Mouse (Mus musculus) layer of hippocampus, adult 2 months (tissue): ENCODE measurements at regions not wholly inside any gene's neighbourhood (a gene's known extent, or its start where the extent isn't known, plus 50 kb on each side); places are given as distances from the start of the nearest gene placed in this dataset.

ENCODE experiments used
- DNase-seq, 2 experiments: peaks; one replicate each; pipeline ENCODE4 v3.0.0; 2022; ENCODE audit warnings: low spot score in 2 of 2
- H3K27ac ChIP-seq: fragments of 200-600 bp; 2 replicates; pipeline ENCODE4 v1.8.1; 2022
- H3K4me3 ChIP-seq: fragments of 200-600 bp; 2 replicates; pipeline ENCODE4 v1.8.1; 2022; ENCODE audit warnings: mild to moderate bottlenecking
- CTCF ChIP-seq: fragments of 200-600 bp; conservative IDR thresholded peaks from 2 replicates; pipeline ENCODE4 v1.8.1; 2022; ENCODE audit warnings: antibody characterized with exemption, mild to moderate bottlenecking, moderate library complexity

DNA sequence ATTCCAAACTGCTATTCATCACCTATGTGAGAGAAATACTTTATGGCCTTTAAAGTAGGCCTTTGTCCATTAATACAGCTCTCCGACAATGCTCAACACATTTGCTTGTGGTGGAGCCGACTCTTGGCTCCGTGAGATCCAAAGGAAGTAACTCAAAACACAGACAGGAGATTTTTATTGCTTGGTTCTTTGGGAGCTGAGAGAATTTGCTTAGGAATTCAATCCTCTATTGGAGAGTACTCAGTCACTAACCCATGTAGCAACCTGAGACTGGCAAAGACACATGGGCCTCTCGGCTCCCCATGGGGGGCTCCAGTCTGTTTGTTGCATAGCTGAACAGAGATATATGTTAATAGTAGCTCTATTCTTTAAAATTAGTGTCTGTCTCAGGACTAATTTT, 130.1 kb upstream of the Map3k7 start:
- H3K27ac ChIP-seq = no peak overlapping the region
- TF ChIP-seq CTCF = no peak

DNA sequence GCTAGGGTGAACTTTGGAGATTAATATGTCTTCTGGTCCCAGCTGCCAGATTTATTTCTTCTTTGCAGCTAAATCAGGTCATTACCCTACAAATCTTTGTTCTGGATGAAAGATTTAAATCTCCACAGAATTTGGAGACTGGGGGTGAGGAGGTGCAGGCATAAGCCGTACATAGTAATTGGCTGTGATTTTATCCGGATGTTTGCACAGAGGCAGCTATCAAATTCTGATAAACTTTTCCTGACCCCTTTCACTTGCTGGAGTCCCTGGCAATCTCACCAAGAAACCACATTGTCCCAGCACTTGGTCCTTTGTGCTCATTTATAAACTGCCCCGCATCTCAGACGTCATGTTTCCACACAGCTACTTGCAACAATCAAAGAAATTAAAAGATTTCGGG, 128.8 kb upstream of the Map3k7 start:
- H3K27ac ChIP-seq = no peak overlapping the region
- H3K4me3 ChIP-seq = no peak overlapping the region
- no peak for TF ChIP-seq CTCF
- no peak for DNase-seq

More for the DNA sequence above, 130.1 kb upstream of the Map3k7 start:
- no peak overlapping the region for H3K4me3 ChIP-seq
- DNase-seq = no peak

DNA sequence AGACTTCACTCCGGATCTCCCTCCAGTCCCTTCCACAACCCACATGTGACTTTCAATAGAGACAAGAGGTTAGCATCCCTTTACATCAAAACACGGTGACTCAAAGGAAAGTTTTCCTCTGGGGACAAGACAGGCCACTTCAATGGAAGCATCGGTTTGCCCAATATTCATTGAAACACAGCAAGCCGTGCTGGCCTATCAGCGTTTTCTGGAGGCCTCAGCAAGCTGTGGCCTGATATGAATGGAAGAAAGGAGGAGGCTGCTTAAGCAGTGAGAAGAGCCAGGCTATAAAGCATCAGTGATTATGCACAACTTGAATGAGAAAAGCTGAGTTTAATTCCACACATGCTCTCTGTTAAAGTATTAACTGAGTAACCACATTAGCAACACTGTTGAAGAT, 125.3 kb upstream of the Map3k7 start:
- TF ChIP-seq CTCF = no peak
- DNase-seq = no peak
- no peak overlapping the region for H3K27ac ChIP-seq
- H3K4me3 ChIP-seq = no peak overlapping the region

DNA sequence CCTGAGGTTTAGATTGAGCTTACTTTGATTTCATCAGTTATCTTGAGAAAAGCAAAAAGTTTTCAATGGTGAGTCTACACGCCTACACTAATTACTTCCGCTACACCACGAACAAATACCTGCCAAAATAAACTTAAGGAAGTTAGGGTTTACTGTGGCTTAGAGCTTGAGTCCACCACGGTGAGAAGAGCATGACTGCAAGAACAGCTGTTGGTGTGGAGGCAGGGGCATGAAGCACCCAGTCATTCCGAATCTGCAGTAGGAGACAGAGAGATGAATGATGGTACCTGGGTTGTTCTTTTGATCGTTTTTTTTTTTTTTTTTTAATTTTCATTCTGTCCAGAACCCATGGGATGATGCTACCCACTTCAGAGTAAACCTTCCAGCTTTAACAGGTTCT, 114.1 kb upstream of the Map3k7 start:
- Histone ChIP-seq H3K27ac (no peak overlapping the region), H3K4me3 (no peak overlapping the region)
- TF ChIP-seq CTCF = no peak
- no peak for DNase-seq

DNA sequence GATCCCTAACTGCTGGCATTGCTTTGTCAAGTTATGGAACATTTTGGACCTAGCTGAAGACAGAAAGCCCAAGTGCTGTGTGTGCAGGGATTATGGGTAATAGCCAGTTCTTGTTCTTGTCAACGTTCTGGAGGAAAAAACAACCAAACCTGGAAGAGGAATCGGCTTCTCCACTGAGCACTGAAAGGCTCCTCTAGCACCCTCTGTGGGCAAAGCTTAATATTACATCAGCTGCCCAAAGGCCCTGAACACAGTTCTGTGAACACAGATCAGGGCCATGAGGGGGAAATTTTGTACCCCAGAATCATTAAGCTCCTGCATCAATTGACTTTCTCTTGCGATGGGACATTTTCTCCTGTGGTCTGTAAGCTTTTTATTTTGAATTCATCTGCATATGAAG, 112.9 kb upstream of the Map3k7 start:
- H3K27ac ChIP-seq = no peak overlapping the region
- DNase-seq = peak in 1 of 2 experiments; percentile 20
- no peak overlapping the region for H3K4me3 ChIP-seq
- TF ChIP-seq CTCF = peak; percentile 75

DNA sequence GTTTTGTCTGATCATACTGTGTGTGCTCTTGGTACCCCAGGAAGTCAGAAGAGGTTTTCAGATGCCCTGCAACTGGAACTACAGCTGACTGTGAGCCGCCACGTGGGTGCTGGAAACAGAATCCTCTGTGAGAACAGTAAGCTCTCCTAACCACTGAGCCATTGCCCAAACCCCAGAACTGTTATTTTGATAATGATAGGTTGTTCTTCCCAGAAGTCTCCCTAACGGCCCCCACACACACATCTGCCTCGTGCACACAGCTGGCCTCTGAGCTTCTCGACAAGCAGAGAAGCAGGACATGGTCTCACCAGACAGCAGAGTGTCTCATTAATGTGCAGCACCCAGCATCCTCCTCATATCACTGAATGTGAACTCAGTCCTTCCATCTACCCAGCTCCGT, 110.0 kb upstream of the Map3k7 start:
- H3K4me3 ChIP-seq = no peak overlapping the region
- no peak for DNase-seq
- no peak for TF ChIP-seq CTCF
- H3K27ac ChIP-seq = no peak overlapping the region

DNA sequence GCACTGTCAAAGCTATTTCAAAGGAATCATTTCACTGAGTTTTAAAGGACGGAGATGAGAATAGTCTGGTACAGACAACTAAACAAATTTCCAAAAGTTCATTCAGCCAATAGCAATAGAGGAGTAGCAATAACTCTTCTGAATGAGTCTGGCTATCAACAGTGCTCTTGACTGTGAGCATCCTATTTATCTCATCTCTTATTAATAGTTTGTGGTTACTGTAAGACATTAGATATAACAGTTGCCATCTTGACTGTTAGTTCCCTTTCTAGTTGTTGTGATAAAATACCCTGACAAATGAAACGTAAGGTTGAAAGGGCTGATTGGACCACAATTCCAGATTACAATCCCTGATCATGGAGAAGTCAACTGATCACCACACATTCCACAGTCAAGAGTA, 103.5 kb upstream of the Map3k7 start:
- no peak overlapping the region for H3K4me3 ChIP-seq
- no peak overlapping the region for H3K27ac ChIP-seq
- DNase-seq = no peak
- no peak for TF ChIP-seq CTCF

DNA sequence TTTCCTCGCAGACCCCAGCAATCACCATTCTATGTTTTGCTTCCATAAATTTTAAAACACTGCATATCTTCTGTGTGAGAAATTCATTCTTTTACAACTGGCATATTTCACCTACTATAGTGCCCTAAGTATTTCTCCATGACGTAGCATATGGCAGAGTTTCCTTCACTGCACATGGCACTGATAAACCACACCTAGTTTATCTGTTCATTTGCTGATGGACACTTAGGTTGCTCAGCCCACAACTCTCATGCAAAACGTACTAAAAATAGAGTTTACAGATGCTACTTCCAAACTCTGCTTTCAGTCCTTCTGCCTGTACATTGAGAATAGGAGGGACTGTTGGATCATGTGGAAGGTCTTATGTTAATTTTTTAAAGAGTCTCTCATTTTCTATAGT, 102.7 kb upstream of the Map3k7 start:
- Histone ChIP-seq H3K4me3 (no peak overlapping the region), H3K27ac (no peak overlapping the region)
- no peak for TF ChIP-seq CTCF
- DNase-seq = no peak

DNA sequence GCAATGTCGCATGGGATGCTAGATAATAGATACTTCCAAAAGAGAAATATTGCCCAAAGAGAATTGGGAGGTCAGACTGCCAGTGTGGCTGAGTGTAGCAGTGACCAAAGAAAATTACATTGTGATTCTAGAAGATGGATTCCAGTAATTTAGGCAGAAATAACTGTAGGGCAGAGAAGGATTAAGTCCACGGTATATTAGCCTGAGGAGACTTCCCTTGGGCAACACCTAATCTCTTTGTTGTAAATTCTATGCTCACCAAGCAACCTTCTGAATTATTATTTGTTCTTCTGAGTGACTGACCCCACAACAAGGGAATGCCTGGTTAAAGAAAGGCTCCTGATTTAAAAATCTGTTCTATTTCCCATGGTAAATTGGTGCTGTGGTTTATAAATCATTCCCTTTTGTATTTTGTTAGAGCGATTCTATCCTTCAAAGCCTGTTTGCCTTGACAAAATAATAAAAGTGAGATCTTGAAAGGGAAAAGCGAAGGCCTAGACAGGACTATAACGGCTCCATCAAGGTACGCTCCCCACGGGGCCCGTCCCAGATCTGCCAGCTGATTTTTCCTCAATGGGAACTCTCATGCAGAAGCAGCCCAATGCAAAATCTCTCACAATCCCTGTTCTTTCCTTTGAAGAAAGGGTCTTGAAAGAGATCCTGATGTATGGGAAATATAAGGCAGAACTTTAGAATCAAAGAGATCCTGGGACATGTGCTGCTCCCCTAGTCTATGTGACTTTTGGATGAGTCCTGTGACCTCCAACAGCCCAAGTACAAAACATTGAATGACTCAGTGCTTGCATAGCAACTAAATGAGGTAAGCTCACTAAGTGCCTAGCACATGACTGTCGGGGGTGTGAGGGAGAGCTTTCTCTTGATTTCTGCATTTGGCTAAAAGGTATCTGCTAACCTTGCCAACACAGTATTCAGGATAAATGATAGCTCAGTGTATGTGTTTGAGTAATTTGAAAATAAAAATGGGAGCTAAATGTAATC, 90.6 kb upstream of the Map3k7 start:
- Histone ChIP-seq H3K4me3 (no peak overlapping the region), H3K27ac (no peak overlapping the region)
- no peak for DNase-seq
- no peak for TF ChIP-seq CTCF

DNA sequence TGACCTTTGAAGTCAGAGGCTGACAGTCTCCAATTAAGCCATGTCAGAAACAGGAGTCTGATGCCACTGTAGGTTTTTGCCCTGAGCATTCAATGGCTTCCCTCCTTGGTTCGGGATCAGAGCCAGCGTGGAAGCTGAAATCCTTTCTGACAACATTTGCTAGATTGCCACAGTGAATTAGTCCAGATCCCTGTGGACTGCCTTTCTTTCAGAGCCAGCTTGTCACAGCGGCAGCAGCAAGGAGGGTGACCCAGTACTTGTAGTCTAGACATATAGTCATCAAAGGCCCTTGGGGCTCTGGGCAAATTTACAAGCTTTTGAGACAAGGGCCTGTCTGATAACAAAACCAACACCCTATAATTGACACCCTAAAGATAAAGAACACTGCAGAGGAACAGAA, 86.5 kb upstream of the Map3k7 start:
- no peak overlapping the region for H3K4me3 ChIP-seq
- TF ChIP-seq CTCF = no peak
- DNase-seq = no peak
- H3K27ac ChIP-seq = no peak overlapping the region

DNA sequence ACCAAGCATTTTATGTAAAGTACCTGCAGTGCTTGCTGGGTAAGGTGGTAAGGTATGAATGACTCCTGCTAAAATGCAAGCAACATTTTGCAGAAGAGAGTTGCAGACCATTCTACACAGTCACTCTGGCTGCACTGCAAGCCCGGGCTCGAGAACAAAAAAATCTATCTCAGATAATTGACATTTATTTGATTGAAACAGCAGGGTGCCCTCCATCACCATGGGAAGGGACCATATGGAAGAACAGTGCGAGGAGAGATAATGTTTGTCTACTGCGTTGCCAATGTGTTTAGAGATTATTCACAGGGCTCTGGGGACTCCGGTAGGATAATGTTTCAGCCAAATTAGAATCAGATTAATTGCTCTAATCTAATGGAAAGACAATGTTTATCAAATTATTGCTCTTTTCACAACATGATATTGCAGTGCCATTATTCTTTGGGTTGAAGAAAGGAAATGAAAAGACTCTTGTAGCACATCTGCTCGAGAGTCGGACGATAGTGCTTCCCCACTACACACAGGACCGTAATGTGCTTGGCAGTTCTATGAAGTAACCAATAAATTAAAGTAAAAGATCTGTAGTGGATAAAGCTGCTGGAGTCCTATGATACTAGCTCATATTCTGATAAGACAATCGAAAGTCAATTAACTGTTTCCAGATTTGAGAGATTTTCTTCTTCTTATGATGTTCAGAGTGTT, 85.3 kb upstream of the Map3k7 start:
- peak in 1 of 2 experiments; percentile 8 for DNase-seq
- TF ChIP-seq CTCF = no peak
- Histone ChIP-seq H3K4me3 (no peak overlapping the region), H3K27ac (no peak overlapping the region)

DNA sequence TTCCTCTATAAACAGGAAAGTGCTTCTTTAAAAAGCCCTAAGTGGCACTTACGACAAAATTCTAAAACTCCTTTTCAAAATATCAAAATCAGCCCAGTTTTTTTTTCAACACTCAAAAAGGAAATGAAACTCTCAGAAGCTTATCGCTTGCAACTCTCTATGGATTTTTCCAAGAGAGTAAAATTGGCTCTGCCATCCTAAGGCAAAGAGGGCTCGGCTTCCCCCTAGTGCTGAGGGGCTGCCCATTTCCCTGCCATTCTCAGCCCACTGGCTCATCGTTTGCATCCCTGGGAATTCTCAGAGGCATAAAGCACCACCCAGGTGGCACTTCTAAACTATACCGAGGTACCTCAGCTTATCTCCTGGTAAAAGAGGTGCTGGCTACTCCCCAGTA, 84.7 kb upstream of the Map3k7 start:
- TF ChIP-seq CTCF = no peak
- Histone ChIP-seq H3K27ac (no peak overlapping the region), H3K4me3 (no peak overlapping the region)
- no peak for DNase-seq

DNA sequence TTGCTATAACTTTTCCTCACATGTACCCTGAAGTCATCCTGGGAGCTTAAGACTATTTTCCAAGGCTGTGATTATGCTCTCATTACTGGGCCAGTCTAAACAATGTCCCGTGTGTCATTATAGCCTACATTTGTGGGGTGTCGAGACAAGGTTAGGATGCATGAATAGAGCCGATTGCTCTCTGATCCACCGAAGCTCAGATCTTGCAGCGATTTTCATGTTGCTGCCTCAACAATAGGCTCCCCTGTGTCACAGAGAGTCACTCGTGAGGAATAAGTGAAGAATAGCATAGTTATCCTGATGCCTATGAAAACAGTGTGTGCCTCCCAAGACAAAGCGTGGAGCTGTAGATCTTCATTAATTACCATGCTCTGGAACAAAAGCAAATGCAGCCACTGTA, 83.7 kb upstream of the Map3k7 start:
- no peak for TF ChIP-seq CTCF
- Histone ChIP-seq H3K27ac (no peak overlapping the region), H3K4me3 (peak overlapping the region; percentile 11; the same call in 1 of the 2 replicates)
- DNase-seq = no peak
